Mouse (Mus musculus) mammary gland, adult 2 months (tissue): ENCODE measurements around the gene Gm21900. TPM values are rescaled to one million over a fixed set of nuclear protein-coding genes. Genes with fewer than 3 reads are reported as not detected.

Experiments used
- polyA plus RNA-seq: library from polyadenylated mRNA; depleted of rRNA; stranded (reverse); fragments of >200 nt; gene quantifications from 2 replicates; pipeline ENCODE4 v1.2.3, GENCODE M21; 2012; ENCODE audit warnings: low replicate concordance; rRNA removed

Gene Gm21900
- polyA plus RNA-seq, result not detected in 2 replicates

DNA sequence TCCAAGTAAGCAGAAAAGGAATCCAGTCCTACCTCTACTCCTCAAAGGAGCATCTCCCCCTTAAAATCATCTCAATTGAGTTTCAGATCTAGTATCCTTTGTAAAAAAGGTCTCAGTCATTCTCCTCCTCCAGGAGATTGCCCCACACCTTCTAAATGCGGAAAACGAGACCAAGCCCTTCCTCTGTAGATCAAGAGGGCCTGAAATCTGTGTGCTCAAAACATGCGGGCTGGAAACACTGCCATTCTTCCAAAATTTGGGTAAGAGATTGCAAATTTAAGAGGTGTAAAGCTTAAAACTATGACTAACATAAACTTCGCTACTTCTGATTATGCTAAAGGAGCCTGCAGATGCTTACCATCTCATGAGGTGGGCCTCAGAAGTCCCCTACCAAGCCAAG, at the start of gene Gm21900:
Gm21900 (plus strand) TSS at position 301 of the 400 bp plus-strand sequence.

Other genes with a start within 250 kb of the Gm21900 start
- not detected in 2 replicates for gene Gm28510, start 203.6 kb upstream of the Gm21900 start, polyA plus RNA-seq
- not detected in 2 replicates for gene Gm20737, start 80.3 kb upstream of the Gm21900 start, polyA plus RNA-seq
- gene Gm21775, start 62.9 kb upstream of the Gm21900 start, polyA plus RNA-seq, result not detected in 2 replicates
- gene Gm20777, start 136.1 kb downstream of the Gm21900 start, polyA plus RNA-seq, result not detected in 2 replicates